Mouse (Mus musculus) stomach, embryonic 14.5 days (tissue): Measurements from ENCODE around the gene 1700025C18Rik. TPM values are rescaled to one million over a fixed set of nuclear protein-coding genes. Genes with fewer than 3 reads are reported as not detected.

Source experiments
- ATAC-seq: fragments of 200-750 bp; cut with Nextera tagmentation; 2 replicates; pipeline ENCODE4 v1.8.0; 2017; ENCODE audit warnings: low read depth, moderate TSS enrichment; ENCODE audit not compliant: insufficient number of reproducible peaks, insufficient read depth, low FRiP score
- H3K27ac ChIP-seq: fragments of 300-500 bp; sonication (generic); 2 replicates; pipeline ENCODE4 v1.5.1; 2014; ENCODE audit warnings: mild to moderate bottlenecking, low read length, moderate library complexity, mixed read lengths
- H3K27me3 ChIP-seq: fragments of 300-500 bp; sonication (generic); 2 replicates; pipeline ENCODE4 v1.6.1; 2014; ENCODE audit warnings: low read length, control low read depth, mixed read lengths; ENCODE audit not compliant: control insufficient read depth, insufficient read depth
- H3K36me3 ChIP-seq: fragments of 300-500 bp; sonication (generic); 2 replicates; pipeline ENCODE4 v1.6.1; 2014; ENCODE audit warnings: mild to moderate bottlenecking, control low read depth, low read length, moderate library complexity, mixed read lengths; ENCODE audit not compliant: control insufficient read depth, insufficient read depth
- H3K4me1 ChIP-seq: fragments of 300-500 bp; sonication (generic); 2 replicates; pipeline ENCODE4 v1.6.1; 2014; ENCODE audit warnings: low read length, control low read depth, mixed read lengths; ENCODE audit not compliant: control insufficient read depth, insufficient read depth
- H3K4me2 ChIP-seq: fragments of 300-500 bp; sonication (generic); replicated peaks from 2 replicates; pipeline ENCODE4 v1.6.1; 2014; ENCODE audit warnings: low read depth, low read length, control low read depth
- H3K4me3 ChIP-seq: fragments of 300-500 bp; sonication (generic); 2 replicates; pipeline ENCODE4 v1.5.1; 2014; ENCODE audit warnings: low read depth, low read length, control low read depth
- H3K9ac ChIP-seq: fragments of 300-500 bp; sonication (generic); replicated peaks from 2 replicates; pipeline ENCODE4 v1.6.1; 2014; ENCODE audit warnings: low read depth, mild to moderate bottlenecking, control low read depth, low read length, moderate library complexity, mixed read lengths
- H3K9me3 ChIP-seq: fragments of 300-500 bp; sonication (generic); 2 replicates; pipeline ENCODE4 v1.6.1; 2016; ENCODE audit warnings: low read depth, low read length, control low read depth; ENCODE audit not compliant: control insufficient read depth
- WGBS: fragments of 180-500 bp; shearing (Covaris S2); extraction: QIAGEN DNeasy Blood & Tissue Kit; methylation state at CpG from one replicate; pipeline ENCODE4 v1.1.7; 2014; 5-methylcytosine and 5-hydroxymethylcytosine counted together
- polyA plus RNA-seq: library from polyadenylated mRNA; unstranded; fragments of >200 nt; fragmentation: Nextera tagmentation; extraction: Ambion mirVana; gene quantifications from 2 replicates; pipeline ENCODE4 v1.2.1, GENCODE M21; 2014

The 1700025C18Rik gene
- polyA plus RNA-seq, 1 experiment from 2014 or later, result not detected

GRCm38 (mm10) chr2:165113733-165114132, 23.2 kb upstream of the 1700025C18Rik start:
- Histone ChIP-seq H3K4me2 (no peak overlapping the region), H3K9ac (no peak overlapping the region), H3K36me3 (no peaks in the 10 kb centered on the region), H3K27me3 (peaks cover 65% of the 10 kb centered on the region), H3K9me3 (no peaks in the 10 kb centered on the region), H3K4me1 (no peaks in the 10 kb centered on the region), H3K4me3 (no peak overlapping the region), H3K27ac (no peak overlapping the region)
- peak; percentile 28; the same call in 1 of the 2 replicates for ATAC-seq
- WGBS, result 15% methylated on average over 11 of the region's 11 CpGs

- peak; percentile 84 for ATAC-seq
- Histone ChIP-seq H3K27me3 (peaks cover 77% of the 10 kb centered on the region), H3K9ac (no peak overlapping the region), H3K9me3 (no peaks in the 10 kb centered on the region), H3K4me2 (no peak overlapping the region), H3K4me3 (no peak overlapping the region), H3K4me1 (no peaks in the 10 kb centered on the region), H3K27ac (no peak overlapping the region), H3K36me3 (no peaks in the 10 kb centered on the region)
- WGBS, result 1% methylated on average over 49 of the region's 54 CpGs
Measured at GRCm38 (mm10) chr2:165112149-165112548, 21.6 kb upstream of the 1700025C18Rik start.

- Histone ChIP-seq H3K4me1 (no peaks in the 10 kb centered on the region), H3K9ac (no peak overlapping the region), H3K27ac (no peak overlapping the region), H3K9me3 (no peaks in the 10 kb centered on the region), H3K27me3 (peaks cover 48% of the 10 kb centered on the region), H3K4me3 (no peak overlapping the region), H3K4me2 (no peak overlapping the region), H3K36me3 (no peaks in the 10 kb centered on the region)
- 23% methylated on average over 18 of the region's 18 CpGs for WGBS
- ATAC-seq, result no peak
Measured at GRCm38 (mm10) chr2:165106585-165106984, 16.0 kb upstream of the 1700025C18Rik start.

- H3K27ac ChIP-seq, result no peak overlapping the region
- H3K9ac ChIP-seq, result no peak overlapping the region
- no peaks in the 10 kb centered on the region for H3K4me1 ChIP-seq
- 56% methylated on average over 16 of the region's 16 CpGs for WGBS
- H3K9me3 ChIP-seq, result no peaks in the 10 kb centered on the region
- peaks cover 38% of the 10 kb centered on the region for H3K27me3 ChIP-seq
- no peak overlapping the region for H3K4me3 ChIP-seq
- H3K36me3 ChIP-seq, result no peaks in the 10 kb centered on the region
- ATAC-seq, result no peak
- no peak overlapping the region for H3K4me2 ChIP-seq
Measured at GRCm38 (mm10) chr2:165105513-165106079, 15.0 kb upstream of the 1700025C18Rik start.

- Histone ChIP-seq H3K9me3 (no peaks in the 10 kb centered on the region), H3K4me3 (no peak overlapping the region), H3K9ac (no peak overlapping the region), H3K27me3 (peaks cover 14% of the 10 kb centered on the region), H3K4me2 (no peak overlapping the region), H3K36me3 (no peaks in the 10 kb centered on the region), H3K27ac (no peak overlapping the region), H3K4me1 (no peaks in the 10 kb centered on the region)
- ATAC-seq, result no peak
- WGBS, result 77% methylated on average over 3 of the region's 3 CpGs
Measured at GRCm38 (mm10) chr2:165102920-165103319, 12.4 kb upstream of the 1700025C18Rik start.

GRCm38 (mm10) chr2:165100749-165101148, 10.2 kb upstream of the 1700025C18Rik start:
- no peak overlapping the region for H3K4me3 ChIP-seq
- no peak overlapping the region for H3K9ac ChIP-seq
- H3K9me3 ChIP-seq, result no peaks in the 10 kb centered on the region
- H3K4me2 ChIP-seq, result no peak overlapping the region
- peak; percentile 20; the same call in 1 of the 2 replicates for ATAC-seq
- H3K27ac ChIP-seq, result no peak overlapping the region
- WGBS, result 5% methylated on average over 6 of the region's 6 CpGs
- H3K27me3 ChIP-seq, result 0 out of 2 replicates have a peak, but pooled peaks cover 3% of the 10 kb centered on the region
- no peaks in the 10 kb centered on the region for H3K4me1 ChIP-seq
- H3K36me3 ChIP-seq, result no peaks in the 10 kb centered on the region

GRCm38 (mm10) chr2:165098861-165099260, 8.3 kb upstream of the 1700025C18Rik start:
- no peak for ATAC-seq
- no peaks in the 10 kb centered on the region for H3K36me3 ChIP-seq
- H3K4me3 ChIP-seq, result no peak overlapping the region
- 82% methylated on average over 3 of the region's 3 CpGs for WGBS
- no peaks in the 10 kb centered on the region for H3K9me3 ChIP-seq
- H3K27ac ChIP-seq, result no peak overlapping the region
- no peak overlapping the region for H3K9ac ChIP-seq
- H3K4me2 ChIP-seq, result no peak overlapping the region
- no peaks in the 10 kb centered on the region for H3K27me3 ChIP-seq
- H3K4me1 ChIP-seq, result no peaks in the 10 kb centered on the region

- Histone ChIP-seq H3K9me3 (no peaks in the 10 kb centered on the region), H3K27ac (no peak overlapping the region), H3K4me2 (no peak overlapping the region), H3K36me3 (no peaks in the 10 kb centered on the region), H3K27me3 (no peaks in the 10 kb centered on the region), H3K9ac (no peak overlapping the region), H3K4me3 (no peak overlapping the region), H3K4me1 (no peaks in the 10 kb centered on the region)
- no peak for ATAC-seq
- WGBS, result 23% methylated on average over 10 of the region's 10 CpGs
Measured at GRCm38 (mm10) chr2:165096367-165096766, 5.8 kb upstream of the 1700025C18Rik start.

GRCm38 (mm10) chr2:165092393-165092792, 1.8 kb upstream of the 1700025C18Rik start:
- no peaks in the 10 kb centered on the region for H3K27me3 ChIP-seq
- no peaks in the 10 kb centered on the region for H3K4me1 ChIP-seq
- ATAC-seq, result no peak
- H3K9me3 ChIP-seq, result no peaks in the 10 kb centered on the region
- no peaks in the 10 kb centered on the region for H3K36me3 ChIP-seq
- 71% methylated on average over 7 of the region's 7 CpGs for whole genome bisulfite sequencing
- H3K27ac ChIP-seq, result no peak overlapping the region
- H3K4me2 ChIP-seq, result no peak overlapping the region
- no peak overlapping the region for H3K9ac ChIP-seq
- H3K4me3 ChIP-seq, result no peak overlapping the region
